Mouse (Mus musculus) forebrain, embryonic 14.5 days (tissue): Measurements from ENCODE around the gene Hist1h4b. TPM values are rescaled to one million over a fixed set of nuclear protein-coding genes. Genes with fewer than 3 reads are reported as not detected.

ENCODE experiments used
- ATAC-seq: fragments of 200-750 bp; cut with Nextera tagmentation; 2 replicates; pipeline ENCODE4 v1.8.0; 2017; ENCODE audit warnings: mild to moderate bottlenecking, moderate library complexity
- DNase-seq: peaks from one replicate; pipeline ENCODE4 v3.0.0-alpha.2; 2015; ENCODE audit warnings: low spot score
- H3K27ac ChIP-seq: fragments of 300-500 bp; sonication (generic); 2 replicates; pipeline ENCODE4 v1.5.1; 2014; ENCODE audit warnings: low read depth, mild to moderate bottlenecking, control low read depth, low read length, moderate library complexity
- H3K27me3 ChIP-seq: fragments of 300-500 bp; sonication (generic); replicated peaks from 2 replicates; pipeline ENCODE4 v1.6.1; 2014; ENCODE audit warnings: low read length, control low read depth, mixed read lengths; ENCODE audit not compliant: control insufficient read depth, insufficient read depth
- H3K36me3 ChIP-seq: fragments of 300-500 bp; sonication (generic); 2 replicates; pipeline ENCODE4 v1.6.1; 2014; ENCODE audit warnings: low read length, control low read depth; ENCODE audit not compliant: control insufficient read depth, insufficient read depth
- H3K4me1 ChIP-seq: fragments of 300-500 bp; sonication (generic); 2 replicates; pipeline ENCODE4 v1.6.1; 2014; ENCODE audit warnings: antibody characterized with exemption, low read length, control low read depth; ENCODE audit not compliant: control insufficient read depth, insufficient read depth
- H3K4me2 ChIP-seq: fragments of 300-500 bp; sonication (generic); 2 replicates; pipeline ENCODE4 v1.6.1; 2014; ENCODE audit warnings: mild to moderate bottlenecking, control low read depth, low read length
- H3K4me3 ChIP-seq: fragments of 300-500 bp; sonication (generic); 2 replicates; pipeline ENCODE4 v1.5.1; 2014; ENCODE audit warnings: low read depth, low read length, control low read depth
- H3K9ac ChIP-seq: fragments of 300-500 bp; sonication (generic); 2 replicates; pipeline ENCODE4 v1.6.1; 2014; ENCODE audit warnings: mild to moderate bottlenecking, low read length, control low read depth, moderate library complexity
- H3K9me3 ChIP-seq: fragments of 300-500 bp; sonication (generic); replicated peaks from 2 replicates; pipeline ENCODE4 v1.6.1; 2016; ENCODE audit warnings: low read length, control low read depth, mixed read lengths; ENCODE audit not compliant: control insufficient read depth
- WGBS: fragments of 180-500 bp; shearing (Covaris S2); extraction: QIAGEN DNeasy Blood & Tissue Kit; methylation state at CpG from one replicate; pipeline ENCODE4 v1.1.7; 2014; 5-methylcytosine and 5-hydroxymethylcytosine counted together
- microRNA-seq: library from miRNA; unstranded; fragments of <30 nt; microRNA quantifications from one replicate; pipeline ENCODE4, GENCODE M21; 2016
- polyA plus RNA-seq: library from polyadenylated mRNA; unstranded; fragments of >200 nt; fragmentation: Nextera tagmentation; extraction: Ambion mirVana; gene quantifications from 2 replicates; pipeline ENCODE4 v1.2.1, GENCODE M21; 2014

The Hist1h4b gene
- polyA plus RNA-seq, 1 experiment from 2014 or later: 4.7 TPM

- Histone ChIP-seq H3K36me3 (no peaks in the 10 kb centered on the region), H3K4me2 (no peak overlapping the region), H3K4me3 (no peak overlapping the region), H3K9me3 (no peaks in the 10 kb centered on the region), H3K27ac (no peak overlapping the region), H3K9ac (no peak overlapping the region), H3K27me3 (no peaks in the 10 kb centered on the region), H3K4me1 (no peaks in the 10 kb centered on the region)
- DNase-seq (no peak), ATAC-seq (no peak)
- 80% methylated on average over 2 of the region's 2 CpGs for WGBS
These were observed 47.7 kb downstream of the Hist1h4b start for GRCm38 (mm10) chr13:23804532-23804931.

- no peak within 1 kb of the TSS for H3K9ac ChIP-seq
- no peak within 1 kb of the TSS for H3K4me2 ChIP-seq
- ATAC-seq (no peak), DNase-seq (no peak)
- no peaks in the 10 kb centered on the region for H3K4me1 ChIP-seq
- H3K4me3 ChIP-seq: no peak within 1 kb of the TSS
- H3K27me3 ChIP-seq: no peaks in the 10 kb centered on the region
- no peak within 1 kb of the TSS for H3K27ac ChIP-seq
- no peaks in the 10 kb centered on the region for H3K36me3 ChIP-seq
- WGBS: 88% methylated on average over 15 of the region's 15 CpGs
- no peaks in the 10 kb centered on the region for H3K9me3 ChIP-seq
These were observed 49.7 kb downstream of the Hist1h4b start, which contains the start of gene Slc17a2 for GRCm38 (mm10) chr13:23806422-23807052. TSS of gene Slc17a2 (plus strand) at chr13:23806993.

Small RNA genes within 50 kb of the gene (microRNA-seq; reads per million reads assigned to microRNA genes)
- gene Gm44314 (not detected), gene Gm44484 (not detected)

Other genes with a start within 250 kb of the Hist1h4b start
- gene Hist1h4h, start 226.0 kb upstream of the Hist1h4b start, polyA plus RNA-seq: 4.3 and 7.1 TPM in 2 replicates
- gene Hist1h2af, start 223.1 kb upstream of the Hist1h4b start, polyA plus RNA-seq: 1.9 and 4.4 TPM in 2 replicates
- gene Hist1h3g, start 221.6 kb upstream of the Hist1h4b start, polyA plus RNA-seq: 2.2 and 5.3 TPM in 2 replicates
- gene Hist1h2bh, start 213.6 kb upstream of the Hist1h4b start, polyA plus RNA-seq: 0.30 and 0.32 TPM in 2 replicates
- 0.62 and 0.89 TPM in 2 replicates for gene Hist1h3f, start 213.0 kb upstream of the Hist1h4b start, polyA plus RNA-seq
- gene Hist1h4f, start 205.4 kb upstream of the Hist1h4b start, polyA plus RNA-seq: not detected in 2 replicates
- gene Hist1h1d, start 203.8 kb upstream of the Hist1h4b start, polyA plus RNA-seq: 0.36 and 0.52 TPM in 2 replicates
- 3.4 and 5.7 TPM in 2 replicates for gene Hist1h3e, start 194.6 kb upstream of the Hist1h4b start, polyA plus RNA-seq
- 65.4 and 105 TPM in 2 replicates for gene Hist1h2ae, start 185.8 kb upstream of the Hist1h4b start, polyA plus RNA-seq
- gene Hist1h2bg, start 185.6 kb upstream of the Hist1h4b start, polyA plus RNA-seq: 2.3 and 4.3 TPM in 2 replicates
- 1.2 and 3.9 TPM in 2 replicates for gene Hist1h2bf, start 182.8 kb upstream of the Hist1h4b start, polyA plus RNA-seq
- gene Hist1h2ad, start 182.6 kb upstream of the Hist1h4b start, polyA plus RNA-seq: 2.2 and 3.2 TPM in 2 replicates
- gene Hist1h3d, start 181.2 kb upstream of the Hist1h4b start, polyA plus RNA-seq: 5.8 and 5.9 TPM in 2 replicates
- 61.0 and 106 TPM in 2 replicates for gene Hist1h4d, start 175.4 kb upstream of the Hist1h4b start, polyA plus RNA-seq
- 1.2 and 1.8 TPM in 2 replicates for gene Hist1h2be, start 135.9 kb upstream of the Hist1h4b start, polyA plus RNA-seq
- 12.2 and 17.8 TPM in 2 replicates for gene Hist1h1e, start 134.5 kb upstream of the Hist1h4b start, polyA plus RNA-seq
- gene Hist1h2ac, start 73.1 kb upstream of the Hist1h4b start, polyA plus RNA-seq: 0.91 and 1.3 TPM in 2 replicates
- 32.2 and 39.5 TPM in 2 replicates for gene Hist1h2bc, start 72.8 kb upstream of the Hist1h4b start, polyA plus RNA-seq
- not detected in 2 replicates for gene Hist1h1t, start 61.2 kb upstream of the Hist1h4b start, polyA plus RNA-seq
- 2.9 and 6.5 TPM in 2 replicates for gene Hist1h4c, start 58.6 kb upstream of the Hist1h4b start, polyA plus RNA-seq
- 3.5 and 4.7 TPM in 2 replicates for gene Hfe, start 46.2 kb upstream of the Hist1h4b start, polyA plus RNA-seq
- gene Hist1h1c, start 18.2 kb upstream of the Hist1h4b start, polyA plus RNA-seq: 16.9 and 25.2 TPM in 2 replicates
- 2.4 and 5.9 TPM in 2 replicates for gene Hist1h3c, start 11.4 kb upstream of the Hist1h4b start, polyA plus RNA-seq
- 1.3 and 1.5 TPM in 2 replicates for gene Hist1h2bb, start 10.3 kb upstream of the Hist1h4b start, polyA plus RNA-seq
- gene Hist1h2ab, start 5.9 kb upstream of the Hist1h4b start, polyA plus RNA-seq: 27.8 and 49.2 TPM in 2 replicates
- gene Hist1h3b, start 4.7 kb upstream of the Hist1h4b start, polyA plus RNA-seq: 2.3 and 9.6 TPM in 2 replicates
- gene Hist1h4a, start 4.2 kb downstream of the Hist1h4b start, polyA plus RNA-seq: 0.97 TPM in 1 of 2 replicates, not detected in the other
- 2.0 and 4.7 TPM in 2 replicates for gene Hist1h3a, start 5.4 kb downstream of the Hist1h4b start, polyA plus RNA-seq
- 2.3 and 2.4 TPM in 2 replicates for gene Hist1h1a, start 6.7 kb downstream of the Hist1h4b start, polyA plus RNA-seq
- not detected in 2 replicates for gene Trim38, start 12.9 kb downstream of the Hist1h4b start, polyA plus RNA-seq
- gene Slc17a2, start 50.0 kb downstream of the Hist1h4b start, polyA plus RNA-seq: not detected in 2 replicates
- gene Slc17a3, start 82.4 kb downstream of the Hist1h4b start, polyA plus RNA-seq: not detected in 2 replicates
- gene Slc17a1, start 110.7 kb downstream of the Hist1h4b start, polyA plus RNA-seq: not detected in 2 replicates
- gene Slc17a4, start 158.0 kb downstream of the Hist1h4b start, polyA plus RNA-seq: not detected in 2 replicates
- not detected in 2 replicates for gene Hist1h2ba, start 177.1 kb downstream of the Hist1h4b start, polyA plus RNA-seq
- gene Hist1h2aa, start 177.4 kb downstream of the Hist1h4b start, polyA plus RNA-seq: not detected in 2 replicates
- gene Scgn, start 234.2 kb downstream of the Hist1h4b start, polyA plus RNA-seq: 4.2 and 5.3 TPM in 2 replicates